Mouse (Mus musculus) lung, postnatal 14 days (tissue): Measurements from ENCODE around the gene Fam110a.

Experiments
- DNase-seq: peaks from one replicate; pipeline ENCODE4 v3.0.0; 2021

Gene Fam110a

DNA sequence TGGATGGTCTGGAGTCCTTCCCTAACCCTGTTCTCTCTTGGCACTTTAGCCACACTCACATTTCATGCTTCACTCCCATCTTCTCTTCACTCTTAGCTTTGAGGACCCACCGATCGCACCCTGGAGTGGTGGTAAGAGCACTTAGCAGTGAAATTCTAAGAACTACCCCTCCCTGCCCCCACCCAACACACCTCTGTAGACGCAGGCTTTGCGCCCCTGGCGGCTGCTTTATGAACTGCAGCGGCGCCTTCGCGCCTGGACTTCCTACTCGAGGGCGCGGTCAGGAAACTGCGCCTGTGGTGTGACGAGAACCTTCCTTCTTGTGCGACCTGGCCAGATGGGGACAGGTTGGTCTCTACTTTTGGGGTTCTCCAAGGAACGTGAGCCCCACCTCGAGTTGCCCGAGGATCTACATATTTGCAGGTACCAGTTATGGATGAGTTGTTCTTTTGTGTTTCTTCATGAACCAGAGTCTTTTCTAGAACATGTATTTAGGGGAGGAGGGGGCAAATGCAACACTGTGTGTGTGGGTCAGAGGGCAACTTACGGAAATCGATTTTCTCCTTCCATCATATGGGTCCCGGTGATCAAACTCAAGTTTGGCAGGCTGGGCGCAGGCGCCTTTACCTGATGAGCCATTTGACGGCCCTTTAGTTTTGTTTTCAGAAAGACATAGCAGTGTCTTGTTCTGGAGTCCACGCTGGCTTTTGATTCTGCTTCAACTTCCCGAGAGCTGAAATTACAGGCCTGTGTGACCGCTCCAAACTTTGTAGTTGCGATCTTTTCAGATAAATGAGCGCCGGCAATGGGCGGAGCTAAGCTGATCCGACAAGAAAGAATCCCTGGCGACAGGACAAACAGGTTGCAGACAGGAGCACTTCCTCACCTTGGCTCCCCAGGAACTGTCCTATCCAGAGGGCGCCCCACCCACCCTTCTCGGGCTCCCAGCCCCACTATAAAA is 16.5 kb upstream of the Fam110a start, which contains the start of gene Slc52a3:
Gene Slc52a3 (plus strand): TSS at position 283 of the 961 bp plus-strand sequence.
- peak; percentile 96 for DNase-seq

DNA sequence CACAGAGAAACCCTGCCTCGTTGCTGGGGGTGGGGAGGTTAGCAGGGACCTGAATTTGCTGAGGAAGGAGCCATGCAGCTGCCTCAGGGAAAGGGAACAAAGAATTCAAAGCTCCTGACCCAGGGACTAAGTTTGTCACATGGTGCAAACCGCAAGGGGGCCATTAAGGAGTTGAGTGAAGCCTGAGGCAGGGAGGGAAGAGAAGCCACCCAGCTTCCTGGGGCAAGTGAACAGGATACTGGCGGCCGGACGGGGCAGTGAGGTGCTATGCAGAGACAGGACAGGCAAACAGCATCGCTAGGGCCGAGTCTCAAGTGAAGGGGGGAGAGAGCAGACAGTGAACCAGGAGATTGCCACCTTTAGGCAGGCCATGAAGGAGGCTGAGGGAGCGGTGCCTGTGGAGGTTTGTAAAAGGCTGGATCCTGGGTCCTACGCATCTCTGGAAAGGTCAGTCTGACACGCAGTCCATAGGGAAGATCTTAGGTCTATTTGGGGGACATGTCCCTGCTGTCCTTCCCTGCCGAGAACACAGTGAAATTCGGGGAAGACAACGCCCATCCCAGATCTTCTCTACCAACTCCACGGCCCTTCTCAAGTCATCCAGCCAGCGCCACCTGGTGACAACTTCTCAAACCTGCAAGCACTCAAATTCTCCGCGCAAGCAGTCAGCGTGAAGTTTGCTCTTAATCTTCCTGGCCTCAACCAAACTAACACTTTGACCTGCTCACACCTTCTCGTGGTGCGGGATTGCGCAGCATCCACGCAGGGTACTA is 14.5 kb upstream of the Fam110a start:
- peak; percentile 87 for DNase-seq

DNA sequence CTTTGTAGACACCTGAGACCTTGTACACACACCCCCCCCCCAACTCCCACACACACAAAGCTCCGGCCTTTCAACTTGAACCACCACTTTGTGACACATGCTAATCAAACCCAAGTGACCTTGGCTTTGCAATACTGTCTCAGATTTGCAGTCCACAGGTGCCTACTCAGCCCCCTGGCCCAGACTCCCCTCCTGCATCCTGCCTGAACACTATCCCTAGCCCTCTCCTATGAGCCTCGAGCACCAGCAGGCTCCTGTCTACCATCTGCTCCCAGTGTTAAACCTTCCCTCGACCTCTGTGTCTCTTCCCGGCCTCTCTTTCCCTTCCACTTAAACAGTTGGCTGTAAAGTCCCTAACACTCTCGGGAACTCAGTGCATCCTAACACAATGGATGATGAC is 11.4 kb upstream of the Fam110a start:
- DNase-seq = no peak

DNA sequence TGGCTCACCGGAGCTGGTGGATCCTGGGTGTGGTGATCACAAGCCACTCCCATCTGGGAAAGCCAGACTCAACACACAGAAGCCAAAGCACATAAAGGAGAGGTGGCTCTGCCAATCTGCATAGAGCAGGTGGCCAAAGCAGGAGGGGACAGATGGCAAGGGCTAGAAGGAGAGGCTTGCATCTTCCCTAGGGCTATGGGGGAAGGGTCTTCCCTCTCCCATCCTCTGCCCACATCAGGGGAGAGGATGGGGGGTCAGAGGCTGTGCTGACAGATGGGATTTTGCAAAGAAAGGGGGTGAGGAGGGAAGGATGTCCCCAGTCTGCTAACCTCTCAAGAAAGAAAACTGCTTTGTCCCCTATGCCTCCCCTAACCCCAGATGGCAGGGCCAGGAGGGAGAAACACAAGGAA is 11.0 kb upstream of the Fam110a start:
- no peak for DNase-seq

DNA sequence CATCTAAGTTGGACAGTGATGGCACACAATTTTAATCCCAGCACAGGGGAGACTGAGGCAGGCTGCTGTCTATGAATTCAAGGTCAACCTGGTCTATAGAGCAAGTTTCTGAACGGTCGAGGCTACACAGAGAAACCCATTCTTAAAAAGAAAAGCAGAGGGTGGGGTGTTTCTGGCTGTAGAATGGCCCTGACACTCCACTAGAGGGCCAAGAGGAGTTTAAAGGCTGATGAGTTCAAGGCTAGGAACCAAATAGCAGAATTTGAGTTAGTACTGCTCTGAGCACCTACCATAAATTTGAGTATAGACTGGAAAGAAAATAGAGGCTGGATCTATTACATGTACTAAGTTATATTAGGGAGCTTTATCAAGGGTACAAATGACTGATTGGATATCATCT is 9.0 kb upstream of the Fam110a start:
- DNase-seq = no peak

DNA sequence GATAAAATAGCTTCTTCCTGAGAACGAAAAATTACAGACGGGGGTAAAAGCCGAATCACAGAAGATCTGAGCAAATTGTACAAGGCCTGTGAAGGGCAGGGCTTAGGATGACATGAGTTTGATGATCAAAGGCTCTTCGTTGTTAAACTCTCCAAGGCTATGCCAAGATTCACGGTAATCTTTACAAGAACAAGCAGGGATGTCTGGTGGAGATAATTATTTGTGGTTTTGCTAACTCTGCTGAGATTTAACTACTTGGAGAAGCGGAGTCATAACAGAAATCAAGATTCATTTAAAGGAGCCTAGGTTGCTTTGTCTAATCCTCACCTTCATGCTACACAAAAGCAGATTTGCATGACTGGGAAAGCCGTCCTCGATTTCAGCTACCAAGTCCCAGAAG is 6.9 kb upstream of the Fam110a start:
- DNase-seq = no peak

DNA sequence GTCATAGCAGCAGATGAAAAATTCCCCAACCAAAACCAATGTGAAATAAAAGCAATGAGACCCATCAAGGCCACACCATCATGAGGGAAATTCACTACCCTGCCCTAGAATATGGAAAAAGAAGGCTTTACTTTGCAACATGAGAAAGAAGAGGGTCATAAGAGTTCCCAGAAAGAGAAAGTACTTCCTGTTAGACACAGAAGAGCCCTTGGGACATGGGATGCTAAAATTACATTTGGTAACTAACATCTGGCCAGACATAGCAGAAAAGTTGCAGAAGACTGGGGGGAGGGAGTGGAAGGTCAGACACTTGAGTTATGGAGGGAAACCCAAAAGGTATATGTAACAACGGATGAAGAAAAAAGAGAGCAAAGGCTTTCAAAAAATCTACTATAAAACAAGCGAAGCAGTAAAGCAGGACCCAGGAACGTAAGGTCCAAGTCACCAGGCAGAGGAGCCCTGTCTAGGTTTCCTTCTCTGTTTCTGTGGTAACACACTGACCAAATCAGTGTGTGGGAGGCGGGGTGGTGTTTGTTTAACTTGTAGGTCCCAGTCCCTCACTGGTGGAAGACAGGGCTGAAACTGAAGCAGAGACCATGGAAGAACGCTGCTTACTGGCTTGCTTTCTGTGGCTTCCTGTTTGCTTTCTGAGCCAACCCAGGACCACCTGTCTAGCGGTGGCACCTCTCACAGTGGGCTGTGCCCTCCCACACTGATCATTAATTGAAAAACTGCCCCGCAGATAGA is 5.6 kb upstream of the Fam110a start:
- DNase-seq = no peak

DNA sequence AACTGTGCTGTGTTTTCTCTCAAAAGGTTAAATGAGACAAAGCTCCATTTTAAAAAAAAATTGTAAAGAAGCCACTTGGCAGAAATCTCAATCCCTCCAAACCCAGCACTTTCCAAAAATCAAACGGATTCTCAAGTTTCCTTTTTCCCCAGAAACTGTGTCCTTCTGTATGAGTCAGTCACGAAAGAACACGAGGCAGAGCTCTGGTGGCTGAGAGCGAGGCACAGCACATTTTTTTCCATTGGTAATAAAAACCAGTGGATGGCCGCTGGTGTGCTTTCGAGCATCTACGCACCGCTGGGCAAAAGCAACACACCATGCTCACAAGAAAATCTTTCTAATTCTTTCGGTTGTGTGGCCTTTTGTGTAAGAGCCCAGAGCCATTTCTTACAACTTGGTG is 4.0 kb upstream of the Fam110a start:
- no peak for DNase-seq

DNA sequence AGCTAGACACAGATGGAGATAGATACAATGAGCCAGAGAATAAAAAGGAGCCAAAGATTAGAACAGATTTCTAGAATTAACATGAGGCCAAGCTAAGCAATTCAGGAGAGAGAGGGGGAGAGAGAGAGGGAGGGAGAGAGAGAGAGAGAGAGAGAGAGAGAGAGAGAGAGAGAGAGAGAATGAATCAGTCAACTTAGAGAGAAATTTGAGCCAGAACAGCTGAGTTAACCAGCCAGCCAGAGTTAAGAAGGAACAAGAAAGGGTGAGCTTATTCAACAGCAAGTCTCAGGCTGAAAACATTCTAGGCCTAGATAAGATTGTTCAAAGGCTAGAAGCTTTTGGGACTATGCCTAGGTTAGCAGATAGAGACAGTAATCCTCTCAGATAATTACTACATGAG is 2.5 kb upstream of the Fam110a start:
- no peak for DNase-seq

DNA sequence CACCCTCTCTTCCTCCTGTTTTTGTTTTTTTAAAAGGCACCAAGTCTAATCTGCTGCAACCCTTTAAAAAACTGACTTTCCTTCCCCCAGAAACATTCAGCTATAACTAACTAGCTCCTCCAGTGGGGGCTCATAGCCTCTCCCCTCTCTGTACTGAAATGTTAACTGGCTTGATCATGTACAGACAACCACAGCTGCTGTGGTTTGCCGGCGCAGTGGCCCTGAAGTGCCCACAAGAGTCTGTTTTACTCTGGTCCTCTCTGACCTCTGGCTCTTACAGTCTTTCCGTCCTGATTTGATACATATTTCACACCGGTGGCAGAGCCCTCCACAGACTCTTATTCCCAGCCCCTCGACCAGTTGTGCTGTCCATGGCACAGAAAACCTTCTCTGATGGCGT is 1.2 kb upstream of the Fam110a start:
- DNase-seq = no peak

DNA sequence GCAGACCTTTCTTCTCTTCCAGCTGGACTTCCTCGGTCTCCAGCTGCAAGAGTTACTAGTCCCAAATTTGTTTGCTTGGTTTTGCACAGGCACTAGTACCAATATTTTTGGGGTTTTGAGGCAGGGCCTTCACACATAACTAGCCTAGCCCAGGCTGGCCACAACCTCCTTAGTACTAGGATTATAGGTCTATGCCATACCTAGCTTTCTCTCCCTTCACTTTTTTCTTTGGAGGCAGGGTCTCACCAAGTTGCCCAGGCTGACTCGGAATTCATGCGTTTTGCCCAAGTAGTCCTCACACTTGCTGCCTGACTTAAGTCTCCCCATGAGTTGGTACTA is 305 bp upstream of the Fam110a start:
- DNase-seq = no peak

DNA sequence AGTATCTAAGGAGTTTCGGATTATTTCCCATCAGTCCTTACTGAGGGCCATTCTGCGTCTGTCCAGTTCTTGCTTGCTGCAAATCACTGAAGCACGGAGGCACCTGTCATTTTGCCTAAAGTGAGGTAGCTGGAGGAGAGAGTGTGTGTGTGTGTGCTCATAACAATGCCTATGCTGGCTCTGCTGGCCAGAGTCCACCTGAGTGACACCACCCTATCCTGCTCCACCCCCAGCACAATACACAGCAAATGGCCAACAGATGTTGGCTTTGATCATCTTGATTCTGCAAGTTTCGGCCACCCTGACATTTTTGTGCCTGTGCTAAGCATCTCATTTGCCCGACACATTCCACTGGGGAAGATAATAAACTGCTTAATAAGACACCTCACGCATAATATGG is 1.5 kb downstream of the Fam110a start:
- DNase-seq = no peak

DNA sequence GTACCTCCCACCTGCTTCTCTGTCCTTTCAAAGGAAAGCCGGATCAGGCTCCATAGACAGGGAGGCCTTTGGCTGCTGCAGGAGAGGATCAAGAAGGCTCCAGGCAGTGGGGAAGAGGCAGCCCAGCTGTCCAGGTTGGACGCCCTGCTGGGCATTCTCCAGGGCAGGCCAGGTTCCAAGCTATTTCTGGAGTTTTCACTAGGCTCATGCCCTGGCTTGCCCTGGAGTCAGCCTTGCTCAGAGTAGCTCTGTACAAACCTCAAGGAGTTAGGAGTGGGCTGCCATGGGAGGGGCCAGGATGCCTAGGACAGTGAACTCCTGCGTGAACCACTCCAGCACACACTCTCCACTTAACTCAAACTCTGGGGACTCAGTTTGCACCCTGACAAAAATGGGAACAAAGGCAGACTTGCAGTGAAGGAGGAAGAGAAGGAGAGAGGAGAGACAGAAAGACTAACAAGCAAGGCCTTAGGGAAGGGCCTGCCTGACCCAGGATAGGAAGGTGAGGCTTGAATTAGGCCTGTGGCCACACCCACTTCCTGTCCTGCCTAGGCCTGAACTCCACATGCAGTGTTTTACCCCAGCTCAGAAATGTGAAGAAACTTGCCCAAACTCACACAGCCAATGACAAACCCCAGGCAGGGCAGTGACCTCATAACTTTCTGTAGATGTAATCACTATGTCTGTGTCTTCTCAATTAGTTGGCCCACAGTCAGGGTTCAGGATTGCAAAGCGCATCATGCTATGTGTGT is 2.2 kb downstream of the Fam110a start:
- peak; percentile 49 for DNase-seq

DNA sequence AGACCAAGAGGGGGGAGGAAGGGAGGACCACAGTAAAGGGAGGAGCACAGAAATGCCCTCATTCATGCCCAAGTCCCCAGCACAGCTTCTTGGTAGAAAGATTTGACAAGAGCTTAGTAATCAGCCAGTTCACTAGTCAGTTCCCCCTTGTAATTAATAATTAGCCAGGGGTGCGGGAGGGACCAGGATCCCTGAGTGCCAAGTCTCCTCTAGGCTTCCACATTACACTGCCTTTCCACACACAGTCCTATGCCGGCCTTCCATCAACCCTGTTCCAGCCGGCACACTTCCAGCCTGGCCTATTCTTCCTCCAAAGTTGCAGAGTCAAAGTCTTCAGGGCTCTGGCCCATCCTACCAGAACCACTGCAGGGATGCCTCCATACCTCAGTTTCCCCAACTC is 4.0 kb downstream of the Fam110a start:
- DNase-seq = no peak

DNA sequence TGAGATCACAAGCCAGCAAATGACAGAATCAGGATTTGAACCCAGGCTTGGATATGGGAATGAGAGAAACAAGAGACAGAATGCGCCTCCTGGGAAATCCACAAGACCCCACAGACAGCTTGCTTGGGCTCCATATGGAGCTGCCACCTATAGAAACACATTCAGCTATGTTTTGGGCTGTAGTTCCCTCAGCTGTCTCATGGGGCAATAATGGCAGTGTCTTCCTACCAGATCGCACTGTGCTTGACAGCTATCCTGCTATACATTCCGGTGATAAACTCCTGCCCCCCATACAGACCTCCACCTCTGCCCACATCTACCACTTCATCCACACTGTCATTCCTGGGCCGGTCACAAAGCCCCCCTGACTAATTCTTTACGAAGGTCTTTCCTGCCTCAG is 4.7 kb downstream of the Fam110a start:
- no peak for DNase-seq

DNA sequence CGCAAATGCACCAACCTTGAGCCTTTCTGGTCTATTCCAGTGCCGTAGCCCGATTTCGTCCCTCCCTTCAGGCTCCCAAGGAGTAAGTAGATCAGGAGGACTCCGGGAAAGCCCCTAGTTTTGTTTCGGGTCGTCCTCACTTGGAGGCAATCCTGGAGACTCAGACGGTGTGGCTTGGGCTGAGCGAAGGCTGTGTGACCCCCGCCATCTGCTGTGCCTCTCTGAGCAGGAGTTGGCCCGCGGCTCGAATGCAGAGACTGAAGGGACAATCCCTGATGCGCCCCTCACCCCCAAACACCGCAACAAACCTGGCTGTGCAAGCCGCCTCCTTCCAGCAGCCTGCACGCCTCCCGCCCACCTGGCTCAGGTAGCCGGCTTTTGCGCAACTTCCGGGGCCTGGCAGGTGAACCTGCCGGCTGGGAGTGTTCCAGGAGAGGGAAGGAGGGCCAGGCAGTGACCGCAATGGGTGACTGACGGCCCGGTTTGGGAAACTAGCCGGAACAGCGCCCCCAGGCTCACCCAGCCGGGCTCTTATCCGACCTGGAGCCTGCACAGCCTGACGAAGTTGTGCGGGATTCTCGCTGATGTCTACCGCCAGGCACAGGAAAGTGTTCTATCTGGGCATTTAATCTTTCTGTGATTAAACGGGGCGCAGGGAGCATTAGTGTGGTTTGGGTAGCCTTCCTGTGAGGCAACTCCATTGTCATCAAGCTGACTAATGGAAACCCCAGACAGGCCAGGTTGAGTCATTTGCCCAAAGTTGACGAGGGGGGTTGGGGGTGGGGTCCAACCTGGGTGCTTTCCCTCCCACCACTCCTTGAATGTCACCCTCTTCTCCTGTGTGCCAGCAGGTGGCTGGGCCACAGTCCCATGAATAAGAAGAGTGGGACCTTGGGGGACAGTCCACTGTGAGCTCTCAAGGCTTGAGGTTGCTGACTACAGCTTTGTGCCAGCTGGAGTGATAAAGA is 6.1 kb downstream of the Fam110a start:
- DNase-seq = peak; percentile 79

DNA sequence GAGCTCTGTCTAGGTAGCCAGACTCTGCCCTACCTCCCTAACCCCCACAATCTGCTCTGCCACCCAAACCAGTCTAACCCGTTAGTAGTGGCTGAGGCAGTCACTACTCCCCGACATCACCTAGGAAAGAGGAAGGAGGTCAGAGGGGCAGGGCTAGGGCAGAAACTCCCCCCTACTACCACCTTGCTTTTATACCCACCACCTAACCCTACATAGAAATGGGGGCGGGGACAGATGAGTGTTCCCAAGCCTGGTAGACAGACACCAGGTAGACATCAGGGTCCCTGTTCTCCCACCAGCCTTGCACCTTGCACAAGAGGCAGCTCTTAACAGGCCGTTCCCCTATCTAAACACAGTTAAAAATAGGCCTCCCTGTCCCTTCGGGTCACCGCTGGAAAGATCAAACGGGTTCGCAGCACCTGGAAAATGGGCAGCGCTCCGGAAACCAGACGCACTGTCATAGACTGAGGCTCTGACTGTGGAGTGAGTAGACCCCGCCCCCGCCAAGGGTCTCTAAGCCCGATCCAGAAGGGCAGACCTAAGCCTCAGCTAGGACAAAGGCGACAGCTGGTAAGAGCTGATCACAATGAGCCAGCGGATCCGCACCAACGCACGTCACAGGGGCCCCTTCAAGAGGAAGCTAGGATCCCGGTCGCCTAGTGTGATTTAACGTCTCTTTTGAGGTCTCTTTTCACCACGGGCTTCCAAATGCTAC is 7.0 kb downstream of the Fam110a start:
- no peak for DNase-seq

DNA sequence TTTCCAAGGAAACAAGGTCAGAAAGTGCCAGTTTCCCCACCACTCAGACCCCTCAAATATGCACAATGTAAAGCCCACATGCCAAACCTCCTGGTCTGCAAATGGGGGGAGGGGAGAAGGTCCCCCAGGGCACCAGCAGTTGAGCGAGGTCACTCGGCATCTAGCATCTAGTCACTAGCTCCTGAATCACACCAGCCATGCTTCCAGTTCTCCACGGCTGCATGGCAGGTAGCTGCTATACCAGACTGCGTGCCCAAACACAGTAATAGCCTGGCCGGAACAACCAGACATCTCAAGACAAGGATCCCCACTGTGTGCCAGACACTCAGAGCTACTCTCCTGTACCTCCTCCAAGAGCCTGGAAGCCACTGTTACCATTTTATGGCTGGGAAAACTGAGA is 8.3 kb downstream of the Fam110a start:
- no peak for DNase-seq

DNA sequence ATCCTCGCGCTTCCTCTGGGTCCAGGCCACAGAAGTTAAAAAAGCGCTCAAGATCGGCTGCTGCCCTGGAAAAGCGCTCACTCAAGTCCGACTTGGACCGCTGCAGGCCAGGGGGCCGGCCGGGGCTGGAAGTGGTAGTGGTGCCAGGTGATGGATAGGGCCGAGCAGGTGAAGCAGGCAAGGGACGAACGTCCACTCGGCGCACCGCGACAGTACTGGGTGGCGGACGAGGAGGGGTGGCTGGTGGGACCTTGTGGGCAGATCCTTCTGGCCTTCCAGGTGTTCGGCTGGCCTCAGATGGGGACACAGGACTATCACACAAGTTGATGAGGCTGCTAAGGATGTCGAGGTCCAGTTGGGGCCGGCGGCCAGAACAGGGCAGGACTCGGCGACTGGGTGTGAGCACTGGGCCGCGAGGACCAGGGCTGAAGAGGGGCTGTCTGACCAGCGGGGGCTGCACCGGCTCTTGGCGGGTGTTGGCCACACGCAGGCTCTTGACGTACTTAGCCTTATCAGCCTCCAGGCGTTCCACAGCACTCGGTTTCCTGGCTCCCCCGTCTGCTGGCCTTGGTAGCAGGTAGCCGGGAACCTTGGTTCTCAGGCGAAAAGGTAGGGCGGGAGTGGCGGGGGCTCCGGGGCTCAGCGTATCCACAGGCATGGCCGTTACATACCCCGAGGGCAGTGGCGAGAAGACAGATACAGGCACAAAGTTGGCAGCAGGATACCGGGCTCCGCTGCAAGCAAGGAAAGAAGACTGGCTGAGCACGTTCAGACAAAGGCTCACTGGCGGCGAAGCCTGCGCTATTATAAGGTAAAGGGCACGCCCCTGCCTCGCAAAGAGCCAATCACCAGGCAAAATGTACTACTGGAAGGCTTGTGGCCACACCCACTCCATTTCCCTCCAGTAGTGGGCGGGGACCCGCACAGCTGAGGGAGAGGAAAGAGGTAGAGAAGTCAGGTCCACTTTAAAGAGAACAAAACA is 9.5 kb downstream of the Fam110a start:
- peak; percentile 88 for DNase-seq
